ENCODE assay signal across 11 mouse cellular contexts in the genomic region with DNA sequence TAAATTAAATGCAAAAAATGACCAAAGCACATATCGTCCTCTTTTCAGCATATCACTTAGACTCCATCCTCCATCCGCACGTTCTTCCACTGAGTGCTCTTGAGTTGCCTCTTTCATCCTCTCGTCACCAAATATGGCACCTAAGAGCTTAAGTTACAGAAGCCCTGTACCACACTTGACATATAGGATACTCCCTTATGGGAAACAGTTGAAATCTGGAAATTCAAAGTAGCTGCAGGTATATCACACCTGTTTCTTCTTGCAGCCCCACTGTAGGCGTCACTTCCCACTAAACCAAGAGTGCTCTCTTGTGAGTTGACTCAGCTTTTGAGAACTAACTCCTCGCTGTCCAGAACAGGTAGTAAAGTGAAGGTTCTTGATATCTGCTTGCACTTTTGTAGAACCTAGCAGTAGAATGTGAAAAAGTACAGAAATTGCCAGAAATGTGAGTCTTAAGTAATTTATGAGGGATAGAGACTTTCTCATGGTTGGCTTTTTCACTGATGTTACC. TPM values are rescaled to one million over a fixed set of nuclear protein-coding genes. Genes with fewer than 3 reads are reported as not detected.
DNase-seq lines count a peak whose midpoint lies in the region; ATAC-seq and TF ChIP-seq lines count a peak whose summit lies in the region.
"Had no signal": no experiment of that assay in that cellular context is flagged by ENCODE, and none has a peak within 500 bp of the region (broad histone marks: within the 10 kb centered on the region; RNA-seq: fewer than 3 reads in every experiment).

No protein-coding gene starts in this region.

- H3K27me3 ChIP-seq in kidney, adult 2 months (replicated peaks; ENCODE audit: control insufficient read depth, insufficient read depth, low read length), result no peaks in the 10 kb centered on the region
- H3K27me3 ChIP-seq in embryonic facial prominence, embryonic 11.5 days (ENCODE audit: control insufficient read depth, insufficient read depth, low read length), result no peaks in the 10 kb centered on the region
- no peaks in the 10 kb centered on the region for H3K27me3 ChIP-seq in midbrain, embryonic 15.5 days (replicated peaks)
- H3K27me3 ChIP-seq: Patski had no signal

- no peak overlapping the region for H3K4me2 ChIP-seq in embryonic facial prominence, embryonic 11.5 days (ENCODE audit: low read depth, low read length)
- peak overlapping the region; percentile 82 for H3K4me2 ChIP-seq in midbrain, embryonic 15.5 days

- TF ChIP-seq CTCF in kidney, adult 2 months (conservative IDR thresholded peaks at IDR 0.05; ENCODE audit: insufficient read depth, insufficient read length, low read depth, low read length), result no peak

- H3K4me1 ChIP-seq in kidney, adult 2 months (ENCODE audit: control insufficient read depth, insufficient read depth, low read length), result peaks cover 11% of the 10 kb centered on the region; the same call in 1 of the 2 replicates
- no peaks in the 10 kb centered on the region for H3K4me1 ChIP-seq in embryonic facial prominence, embryonic 11.5 days (ENCODE audit: control insufficient read depth, insufficient read depth, low read length)
- H3K4me1 ChIP-seq in midbrain, embryonic 15.5 days, result peaks cover 19% of the 10 kb centered on the region

- no peak for DNase-seq in kidney, adult 2 months
- DNase-seq in kidney, adult 11 months, result no peak
- no peak for DNase-seq in embryonic facial prominence, embryonic 11.5 days (ENCODE audit: low spot score)
- DNase-seq in induced T-regulatory cell, adult 2 months (ENCODE audit: low read depth), result peak; percentile 47
- no peak for DNase-seq in left cerebral cortex, adult 8-10 months (ENCODE audit: low spot score in 2 of 2)
- DNase-seq in urinary bladder, postnatal 10 days (ENCODE audit: low spot score), result no peak
- DNase-seq in embryo, embryonic 10 days (ENCODE audit: low spot score), result no peak
- DNase-seq: cerebellum, postnatal 25 days; kidney, postnatal 25 days had no signal

- ATAC-seq in embryonic facial prominence, embryonic 11.5 days (replicated peaks; ENCODE audit: insufficient number of reproducible peaks, low FRiP score, low TSS enrichment, low read depth), result no peak
- ATAC-seq in midbrain, embryonic 15.5 days (replicated peaks), result no peak
- ATAC-seq: Patski had no signal

- WGBS in kidney, adult 2 months, result 72% methylated on average over 6 of the region's 6 CpGs
- WGBS in embryonic facial prominence, embryonic 11.5 days, result 86% methylated on average over 6 of the region's 6 CpGs
- 87% methylated on average over 6 of the region's 6 CpGs for WGBS in midbrain, embryonic 15.5 days

- H3K27ac ChIP-seq in kidney, adult 2 months (ENCODE audit: insufficient read depth, low read depth, low read length), result peak overlapping the region; percentile 38; the same call in 1 of the 2 replicates
- no peak overlapping the region for H3K27ac ChIP-seq in embryonic facial prominence, embryonic 11.5 days (replicated peaks; ENCODE audit: low read depth, low read length)
- no peak overlapping the region for H3K27ac ChIP-seq in midbrain, embryonic 15.5 days

- H3K4me3 ChIP-seq in kidney, adult 2 months (ENCODE audit: insufficient read depth, low read depth, low read length), result no peak overlapping the region
- H3K4me3 ChIP-seq in embryonic facial prominence, embryonic 11.5 days (ENCODE audit: low read depth, low read length), result peak overlapping the region; percentile 87
- 0 out of 2 replicates have a peak overlapping the region, but pooled peaks have one; percentile 84 for H3K4me3 ChIP-seq in midbrain, embryonic 15.5 days

- no peaks in the 10 kb centered on the region for H3K9me3 ChIP-seq in embryonic facial prominence, embryonic 11.5 days (replicated peaks; ENCODE audit: control insufficient read depth, low read length)
- no peaks in the 10 kb centered on the region for H3K9me3 ChIP-seq in midbrain, embryonic 15.5 days

- TF ChIP-seq POLR2A in kidney, adult 2 months (IDR thresholded peaks at IDR 0.05; ENCODE audit: low read depth, low read length), result no peak

- no peak overlapping the region for H3K9ac ChIP-seq in embryonic facial prominence, embryonic 11.5 days (replicated peaks; ENCODE audit: low read length)
- no peak overlapping the region for H3K9ac ChIP-seq in midbrain, embryonic 15.5 days

- H3K36me3 ChIP-seq in kidney, adult 2 months (ENCODE audit: control insufficient read depth, insufficient read depth, low read length), result no peaks in the 10 kb centered on the region
- no peaks in the 10 kb centered on the region for H3K36me3 ChIP-seq in embryonic facial prominence, embryonic 11.5 days (replicated peaks; ENCODE audit: control insufficient read depth, insufficient read depth, low read depth, low read length)
- H3K36me3 ChIP-seq in midbrain, embryonic 15.5 days (replicated peaks), result peaks cover 2% of the 10 kb centered on the region; the same call in 1 of the 2 replicates

RNA-seq across cellular contexts. Expression of a gene that starts 2.0 kb away (rescaled TPM):
- polyA plus RNA-seq in kidney, adult 2 months (2012; rRNA removed), result 2.0 and 2.6 TPM in 2 replicates
- polyA plus RNA-seq in embryonic facial prominence, embryonic 11.5 days (2014; fragmentation: Nextera tagmentation; extraction: Ambion mirVana), result 64.0 and 66.1 TPM in 2 replicates
- polyA plus RNA-seq in midbrain, embryonic 15.5 days (2015; fragmentation: Nextera tagmentation; extraction: Ambion mirVana), result 45.1 and 46.0 TPM in 2 replicates
- total RNA-seq in left cerebral cortex, adult 8-10 months (2022), result 10 to 100 TPM; 64.1 to 83.4 (median 73.4) TPM

RNA-seq across cellular contexts. Expression of a gene that starts 18.2 kb away (rescaled TPM):
- polyA plus RNA-seq in kidney, adult 2 months (2012; rRNA removed), result 6.4 and 7.5 TPM in 2 replicates
- polyA plus RNA-seq in embryonic facial prominence, embryonic 11.5 days (2014; fragmentation: Nextera tagmentation; extraction: Ambion mirVana), result 0.15 and 0.77 TPM in 2 replicates
- 0.09 and 0.15 TPM in 2 replicates for polyA plus RNA-seq in midbrain, embryonic 15.5 days (2015; fragmentation: Nextera tagmentation; extraction: Ambion mirVana)
- under 1 TPM in 1 of 4 experiments, not detected in 3; 0.09 TPM for total RNA-seq in left cerebral cortex, adult 8-10 months (2022)
- polyA plus RNA-seq: Patski had no signal

RNA-seq across cellular contexts. Expression of a gene that starts 38.9 kb away (rescaled TPM):
- 157 and 198 TPM in 2 replicates for polyA plus RNA-seq in kidney, adult 2 months (2012; rRNA removed)
- polyA plus RNA-seq in embryonic facial prominence, embryonic 11.5 days (2014; fragmentation: Nextera tagmentation; extraction: Ambion mirVana), result 26.4 and 32.8 TPM in 2 replicates
- polyA plus RNA-seq in midbrain, embryonic 15.5 days (2015; fragmentation: Nextera tagmentation; extraction: Ambion mirVana), result 35.3 and 35.4 TPM in 2 replicates
- 10 to 100 TPM; 65.9 to 72.3 (median 69.2) TPM for total RNA-seq in left cerebral cortex, adult 8-10 months (2022)

RNA-seq across cellular contexts. Expression of a gene that starts 51.0 kb away (rescaled TPM):
- polyA plus RNA-seq in kidney, adult 2 months (2012; rRNA removed), result 0.02 TPM in 1 of 2 replicates, not detected in the other
- not detected in 2 replicates for polyA plus RNA-seq in embryonic facial prominence, embryonic 11.5 days (2014; fragmentation: Nextera tagmentation; extraction: Ambion mirVana)
- polyA plus RNA-seq in midbrain, embryonic 15.5 days (2015; fragmentation: Nextera tagmentation; extraction: Ambion mirVana), result not detected in 2 replicates
- total RNA-seq in left cerebral cortex, adult 8-10 months (2022), result not detected
- polyA plus RNA-seq: Patski had no signal

Comparison
In these comparisons a context has a peak if more than half of its experiments do, and no peak if none do; other contexts are left out.
1. RNA of a gene that starts 2.0 kb away (polyA plus RNA-seq): 64.0 to 66.1 TPM in embryonic facial prominence, embryonic 11.5 days and 45.1 to 46.0 TPM in midbrain, embryonic 15.5 days; 2.0 to 2.6 TPM in kidney, adult 2 months; every median in the first group is over 10 times any median in the second.